Mouse (Mus musculus): ENCODE data around the gene Senp2. TPM values are rescaled to one million over a fixed set of nuclear protein-coding genes. Genes with fewer than 3 reads are reported as not detected.

Gene Senp2
- 118 to 138 TPM (median 127 TPM) in 4 replicates for total RNA-seq (2023)

DNA sequence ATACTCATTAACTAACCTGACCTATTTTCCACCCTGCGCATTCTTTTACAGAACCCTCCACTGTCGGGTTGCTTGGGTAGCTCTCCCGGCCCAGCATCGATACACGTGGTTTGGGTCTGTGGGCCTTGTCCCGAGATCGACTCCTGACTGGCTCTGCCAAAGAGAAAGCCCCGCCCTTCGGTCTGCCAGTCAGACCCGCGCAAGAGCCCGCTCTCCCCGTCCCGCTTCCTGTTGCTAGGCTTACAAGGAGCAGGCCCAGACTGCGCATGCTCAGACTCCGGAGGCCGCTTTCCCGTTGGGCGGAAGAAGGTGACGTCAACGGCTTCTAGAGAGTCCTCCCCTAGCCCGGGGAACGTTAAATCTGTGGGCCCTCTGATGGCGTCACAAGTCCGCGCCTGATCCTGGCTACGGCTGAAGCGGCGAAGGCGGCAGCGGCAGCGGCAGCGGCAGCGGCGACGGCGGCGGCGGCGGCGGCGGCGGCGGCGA, at the start of gene Senp2:
Senp2 (plus strand) TSS at position 386 of the 486 bp plus-strand sequence.

DNA sequence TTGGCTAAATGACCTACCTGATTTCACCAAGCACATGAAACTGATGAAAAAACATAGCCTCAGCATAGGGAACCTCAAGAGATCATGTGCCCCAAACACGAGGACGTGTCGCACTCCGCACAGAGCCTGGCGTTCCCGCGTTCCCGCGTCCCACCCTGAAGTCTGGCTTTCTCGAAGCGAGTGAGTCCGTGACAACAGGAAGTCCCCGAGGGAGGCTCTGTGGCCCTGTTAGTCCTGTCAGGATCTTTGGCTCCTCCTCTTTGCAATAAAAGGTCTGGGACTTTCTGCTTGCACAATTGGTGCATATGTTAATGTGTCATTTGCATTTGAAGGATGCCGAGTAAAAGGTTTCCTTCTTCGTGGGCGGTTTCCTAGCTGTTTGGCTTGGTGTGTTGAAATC, 14.0 kb upstream of the Senp2 start, which contains the start of gene Liph:
Liph (minus strand) TSS at position 360 of the 400 bp plus-strand sequence.

Other genes with a start within 250 kb of the Senp2 start
- gene Ehhadh, start 221.7 kb upstream of the Senp2 start, total RNA-seq (2023) = 2.4 to 3.0 TPM (median 2.6 TPM) in 4 replicates
- 0.56 to 0.92 TPM (median 0.66 TPM) in 4 replicates for gene Map3k13, start 215.1 kb upstream of the Senp2 start, total RNA-seq (2023)
- 7.0 to 8.7 TPM (median 8.0 TPM) in 4 replicates for gene Tmem41a, start 61.9 kb upstream of the Senp2 start, total RNA-seq (2023)
- 0.27 to 0.53 TPM (median 0.36 TPM) in 3 of 4 replicates, not detected in the other for gene Liph, start 13.8 kb upstream of the Senp2 start, total RNA-seq (2023)
- gene Igf2bp2, start 153.8 kb downstream of the Senp2 start, total RNA-seq (2023) = not detected in 4 replicates

Data from B cell, adult 62 days (primary cell).